Mouse (Mus musculus) G1E-ER4 (cell line): ENCODE measurements at regions not wholly inside any gene's neighbourhood (a gene's known extent, or its start where the extent isn't known, plus 50 kb on each side); places are given as distances from the start of the nearest gene placed in this dataset.

Source experiments
- GATA1 ChIP-seq: IDR thresholded peaks from one replicate; pipeline ENCODE4 v1.8.0; 2012; ENCODE audit warnings: low read length, inconsistent platforms

DNA sequence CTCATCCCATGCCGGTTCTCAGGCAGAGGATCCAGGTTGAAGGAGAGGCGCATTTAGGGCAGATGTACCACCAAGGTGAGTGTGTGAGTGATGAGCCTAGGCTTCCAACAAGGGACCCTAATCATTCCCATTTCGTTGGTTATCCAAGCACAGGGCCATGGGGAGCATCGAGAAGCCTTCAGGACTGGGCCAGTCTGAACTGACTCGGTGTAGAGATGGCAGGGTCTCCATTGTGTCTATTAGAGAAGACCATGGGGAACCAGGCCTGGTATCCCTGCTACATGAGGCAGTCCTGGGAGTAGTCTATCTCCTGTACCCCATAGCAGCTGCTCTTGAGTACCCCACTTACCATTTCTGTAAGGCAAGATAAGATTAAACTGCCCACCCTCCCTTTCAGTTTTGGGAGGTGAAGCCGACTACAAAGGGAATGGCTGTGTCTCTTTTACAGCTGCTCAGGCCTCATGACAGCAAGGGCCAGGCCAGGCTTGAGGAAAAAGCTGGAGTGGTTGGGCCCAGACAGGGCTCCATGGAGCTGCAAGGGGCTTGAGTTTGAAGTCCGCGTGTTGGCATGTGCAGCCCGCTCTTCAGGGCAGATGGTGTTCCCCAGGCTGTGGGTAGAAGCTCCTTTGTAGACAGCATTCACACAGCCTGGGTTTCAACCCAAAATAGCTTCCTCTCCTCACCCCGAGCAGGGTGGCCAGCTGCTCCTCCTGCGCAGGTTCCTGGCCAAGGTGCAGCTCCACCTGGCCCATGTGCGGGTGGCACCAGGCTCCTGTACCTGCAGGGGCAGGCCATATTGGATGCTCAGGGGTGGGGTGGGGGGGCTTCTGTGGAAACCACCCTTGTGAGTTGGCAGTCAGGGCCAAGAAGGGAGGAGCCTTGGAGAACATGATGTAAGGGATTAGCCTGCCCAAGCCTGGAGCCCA, 52.6 kb upstream of the Klf13 start:
- no peak for TF ChIP-seq GATA1

DNA sequence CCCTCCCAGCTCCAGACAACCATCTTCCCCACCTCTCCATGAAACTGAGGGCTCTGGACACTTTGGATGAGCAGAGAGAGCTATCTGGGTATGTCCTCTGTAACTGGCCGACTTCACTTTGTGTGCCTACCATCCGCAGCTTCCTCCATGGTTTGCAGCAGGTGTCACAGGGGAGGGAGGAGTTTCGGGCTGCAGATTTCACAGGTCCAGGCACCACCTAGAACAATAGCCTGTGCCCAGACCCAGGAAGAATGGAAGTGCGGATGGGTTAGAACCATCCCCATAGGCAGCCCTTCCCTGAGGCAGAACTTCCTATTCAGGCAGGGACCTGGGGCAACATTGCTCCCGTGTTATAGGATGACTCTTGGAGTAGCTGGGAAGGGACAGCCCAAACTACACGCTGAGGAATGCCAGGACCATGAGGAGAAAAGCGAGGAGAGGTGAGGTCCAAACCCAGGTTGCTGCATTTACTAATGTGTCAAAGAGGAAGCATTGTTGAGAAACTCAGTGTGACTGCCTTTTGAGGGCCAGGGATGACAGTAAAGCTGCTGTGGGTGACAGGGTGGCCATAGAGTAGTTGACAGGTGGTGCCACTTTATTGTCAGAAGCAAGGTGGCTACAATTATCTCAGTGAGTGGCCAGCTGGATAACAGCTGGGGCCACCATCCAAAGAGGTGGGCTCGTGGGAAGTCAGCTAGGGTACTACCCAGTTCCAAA, 51.8 kb upstream of the Klf13 start:
- TF ChIP-seq GATA1 = no peak

DNA sequence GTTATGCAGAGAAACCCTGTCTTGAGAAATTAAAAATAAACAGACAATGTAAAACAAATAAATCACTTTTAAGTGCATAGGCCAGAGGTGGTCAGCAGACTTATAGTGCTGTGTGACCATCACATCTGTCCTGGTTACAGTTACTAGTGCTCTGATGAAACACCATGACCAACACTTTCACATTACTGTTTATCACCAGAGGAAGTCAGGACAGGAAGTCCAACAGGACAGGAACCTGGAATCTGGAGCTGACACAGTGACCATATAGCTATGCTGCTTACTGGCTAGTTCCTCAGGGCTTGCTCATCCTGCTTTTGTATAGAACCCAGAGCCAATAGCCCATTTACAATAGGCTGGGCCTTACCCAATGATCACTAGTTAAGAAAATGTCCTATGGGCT, 51.0 kb upstream of the Klf13 start:
- no peak for TF ChIP-seq GATA1
